Mouse (Mus musculus) CD4-positive, CD25-positive, alpha-beta regulatory T cell, adult 2 months (primary cell): ENCODE measurements around the gene Hdac7.

Experiments used
- DNase-seq: peaks from one replicate; pipeline ENCODE4 v3.0.0-alpha.2; 2012; ENCODE audit warnings: low read depth, low spot score

Hdac7 gene

GRCm38 (mm10) chr15:97744930-97745329 is 99.4 kb downstream of the Hdac7 start:
- DNase-seq = no peak

GRCm38 (mm10) chr15:97743961-97744525 is 100.3 kb downstream of the Hdac7 start:
- DNase-seq = no peak

- no peak for DNase-seq
Measured at GRCm38 (mm10) chr15:97743210-97743609, 101.1 kb downstream of the Hdac7 start.
